Mouse (Mus musculus): ENCODE measurements around the gene Tmem245.
"Not testable (repeated sequence)": the region's sequence is repeated elsewhere in the genome, so short reads cannot be mapped to it uniquely, and the experiment has no call there.

Gene Tmem245

DNA sequence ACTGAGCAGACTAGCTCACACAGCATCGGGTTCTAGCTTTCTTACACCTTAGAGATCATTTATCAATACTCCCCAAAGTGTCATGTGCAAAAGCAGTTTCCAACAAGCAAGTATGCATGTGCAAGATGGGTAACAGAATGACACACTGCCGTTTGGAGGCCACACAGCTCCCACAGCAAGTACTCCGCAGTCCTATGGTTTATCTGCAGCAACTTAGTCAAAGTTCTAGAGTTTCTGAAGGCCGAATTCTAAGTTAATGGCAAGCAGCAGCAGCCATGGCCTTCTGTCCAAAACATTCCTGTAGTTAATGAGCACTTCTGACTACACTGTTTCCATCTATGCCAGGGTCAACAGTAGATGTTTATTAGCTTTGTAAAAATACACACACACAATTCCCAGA is 20.3 kb downstream of the Tmem245 start:
- DNase-seq (ENCODE audit: low read depth, low spot score): no peak

- no peak for DNase-seq (ENCODE audit: low read depth, low spot score)
Observed at GRCm38 (mm10) chr4:56922229-56922628, 25.0 kb downstream of the Tmem245 start.

GRCm38 (mm10) chr4:56915732-56916325 is 31.4 kb downstream of the Tmem245 start:
- no peak for DNase-seq (ENCODE audit: low read depth, low spot score)

- no peak for DNase-seq (ENCODE audit: low read depth, low spot score)
Observed at GRCm38 (mm10) chr4:56914761-56915160, 32.5 kb downstream of the Tmem245 start.

GRCm38 (mm10) chr4:56914338-56914737 is 32.9 kb downstream of the Tmem245 start:
- DNase-seq (ENCODE audit: low read depth, low spot score): no peak

- DNase-seq (ENCODE audit: low read depth, low spot score): no peak
Observed at GRCm38 (mm10) chr4:56912382-56913001, 34.7 kb downstream of the Tmem245 start.

- no peak for DNase-seq (ENCODE audit: low read depth, low spot score)
Observed at GRCm38 (mm10) chr4:56909568-56909967, 37.7 kb downstream of the Tmem245 start.

DNA sequence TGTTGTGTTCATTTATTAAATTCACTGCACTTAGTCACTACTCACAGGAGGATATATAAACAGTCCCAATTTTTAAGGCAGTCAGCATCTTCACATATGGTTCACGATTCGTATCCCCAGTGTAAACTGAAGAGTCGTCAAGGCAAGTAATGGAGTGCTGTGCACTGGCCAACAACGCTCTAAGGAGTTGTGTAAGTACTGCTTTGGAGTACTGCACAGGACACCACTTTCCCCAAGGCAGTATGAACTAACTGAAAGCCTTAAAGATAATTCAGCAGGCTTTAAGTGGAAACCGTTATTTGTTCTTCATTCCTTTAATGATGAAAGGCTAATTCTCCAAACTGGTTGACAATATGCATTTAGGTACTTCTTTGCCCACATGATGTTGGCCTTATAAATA is 39.6 kb downstream of the Tmem245 start:
- no peak for DNase-seq (ENCODE audit: low read depth, low spot score)

DNA sequence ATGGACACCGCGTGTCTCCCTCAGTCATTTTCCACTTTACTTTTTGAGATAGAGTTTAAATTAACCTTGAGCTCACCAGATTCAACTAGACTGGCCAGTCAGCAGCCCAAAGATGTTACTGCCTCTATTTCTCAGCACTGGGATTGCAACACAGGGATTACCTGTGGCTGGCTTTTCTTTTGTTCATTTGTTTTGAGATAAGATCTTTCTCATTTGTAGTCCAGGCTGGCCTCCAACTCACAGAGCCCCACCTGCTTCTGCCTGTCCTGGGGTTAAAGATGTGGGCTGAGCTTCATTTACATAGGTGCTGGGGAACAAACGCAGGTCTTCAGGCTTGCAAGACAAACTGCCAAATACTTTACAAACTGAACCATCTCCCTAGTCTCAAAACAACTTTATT is 40.3 kb downstream of the Tmem245 start:
- DNase-seq (ENCODE audit: low read depth, low spot score): no peak

DNA sequence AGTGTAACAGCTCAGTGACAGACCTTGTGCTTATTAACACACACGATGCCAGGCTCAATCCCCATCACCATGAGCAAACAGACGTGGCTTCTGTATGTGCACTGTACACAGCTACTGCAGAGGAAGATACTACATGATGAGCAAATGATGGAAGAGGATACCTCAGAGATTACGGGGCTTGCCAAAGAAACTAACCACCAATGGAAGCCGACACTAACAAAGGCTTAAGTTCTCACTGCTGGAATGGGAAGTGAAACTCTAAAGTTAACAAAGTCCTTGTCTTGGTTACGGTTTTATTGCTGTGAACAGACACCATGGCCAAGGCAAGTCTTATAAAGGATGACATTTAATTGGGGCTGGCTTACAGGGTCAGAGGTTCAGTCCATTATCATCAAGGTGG is 41.7 kb downstream of the Tmem245 start:
- no peak for DNase-seq (ENCODE audit: low read depth, low spot score)

GRCm38 (mm10) chr4:56901671-56902070 is 45.6 kb downstream of the Tmem245 start:
- DNase-seq (ENCODE audit: low read depth, low spot score): no peak

DNA sequence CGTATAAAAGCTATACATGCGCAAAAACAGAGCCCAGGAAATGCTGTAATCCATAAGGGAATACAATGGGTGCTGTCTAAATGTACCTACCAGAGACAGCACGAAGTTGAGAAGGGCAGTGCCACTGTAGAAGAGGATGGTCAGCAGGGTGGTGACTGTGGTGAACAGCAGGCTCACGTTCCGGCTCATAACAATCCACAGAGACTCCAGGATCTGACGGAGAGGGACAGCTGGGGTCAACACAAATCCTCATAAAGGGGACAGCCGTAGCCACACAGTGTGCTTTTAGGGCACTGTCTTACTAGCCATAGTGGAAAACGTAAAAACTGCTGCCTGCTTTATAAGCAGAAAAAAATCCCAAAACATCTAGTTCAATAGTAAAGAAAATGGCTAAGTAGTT is 48.0 kb downstream of the Tmem245 start:
- no peak for DNase-seq (ENCODE audit: low read depth, low spot score)

DNA sequence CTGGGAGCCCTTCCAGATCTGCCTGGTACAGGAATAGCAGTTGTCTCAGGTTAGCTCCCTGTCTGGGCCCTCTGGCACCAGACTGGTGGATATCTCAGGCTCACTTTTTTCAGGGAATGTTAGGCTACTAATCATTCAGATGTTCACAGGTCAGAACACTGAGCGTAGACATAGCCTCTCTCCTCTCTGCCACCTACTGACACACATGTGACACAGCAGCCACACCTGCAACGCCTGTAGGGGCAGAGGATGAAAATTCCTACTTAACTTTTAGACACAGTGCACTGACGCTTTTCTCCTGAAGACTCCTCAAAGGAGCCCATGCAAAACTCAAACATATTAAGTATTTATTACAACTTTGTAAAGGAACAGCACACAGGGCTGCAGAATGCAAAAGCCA is 49.7 kb downstream of the Tmem245 start:
- DNase-seq (ENCODE audit: low read depth, low spot score): no peak

DNA sequence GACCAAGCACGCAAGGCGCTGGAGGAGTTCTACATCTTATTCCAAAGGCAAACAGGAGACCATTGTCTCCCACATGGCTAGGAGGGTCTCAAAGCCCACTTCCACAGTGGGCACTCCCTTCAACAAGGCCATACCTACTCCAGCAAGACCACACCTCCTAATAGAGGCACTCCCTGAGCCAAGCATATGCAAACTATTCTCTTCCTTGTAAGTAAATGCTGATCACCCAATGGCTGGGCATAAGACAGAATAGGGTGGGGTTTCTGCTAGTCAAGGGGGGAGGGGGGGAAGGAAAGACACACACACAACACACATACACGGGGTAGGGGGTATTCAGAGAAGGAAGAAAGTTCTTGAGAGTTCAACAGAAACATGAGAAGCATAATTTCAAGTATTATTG is 53.0 kb downstream of the Tmem245 start:
- no peak for DNase-seq (ENCODE audit: low read depth, low spot score)

DNA sequence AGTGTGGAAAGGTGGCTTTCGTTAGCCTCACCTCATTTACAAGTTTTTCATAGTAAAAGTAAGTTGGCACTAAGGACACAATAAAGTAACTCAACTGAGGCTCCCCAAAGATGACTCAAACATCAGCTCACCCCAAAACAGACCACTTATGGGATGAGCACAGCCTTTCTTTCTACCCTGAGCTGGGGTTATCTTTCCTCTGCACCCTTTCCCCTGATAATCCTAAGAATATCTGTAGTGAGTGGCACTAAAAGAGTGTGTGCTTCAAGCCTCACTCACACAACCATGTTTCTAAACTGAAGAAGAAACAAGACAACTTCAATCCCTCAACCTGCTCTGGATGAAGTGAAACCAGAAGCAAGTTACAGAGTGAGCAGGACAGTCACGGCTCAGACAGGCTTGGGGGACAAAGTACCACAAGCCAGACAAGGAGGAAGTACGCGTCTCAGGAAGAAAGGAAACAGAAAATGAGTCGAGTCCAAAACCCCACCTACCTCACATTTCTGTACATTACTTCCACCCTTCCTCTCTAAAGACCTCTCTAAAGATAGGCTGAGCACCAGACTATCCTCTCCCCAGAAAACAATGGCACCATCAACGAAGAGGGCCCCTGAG is 54.6 kb downstream of the Tmem245 start:
- no peak for DNase-seq (ENCODE audit: low read depth, low spot score)

DNA sequence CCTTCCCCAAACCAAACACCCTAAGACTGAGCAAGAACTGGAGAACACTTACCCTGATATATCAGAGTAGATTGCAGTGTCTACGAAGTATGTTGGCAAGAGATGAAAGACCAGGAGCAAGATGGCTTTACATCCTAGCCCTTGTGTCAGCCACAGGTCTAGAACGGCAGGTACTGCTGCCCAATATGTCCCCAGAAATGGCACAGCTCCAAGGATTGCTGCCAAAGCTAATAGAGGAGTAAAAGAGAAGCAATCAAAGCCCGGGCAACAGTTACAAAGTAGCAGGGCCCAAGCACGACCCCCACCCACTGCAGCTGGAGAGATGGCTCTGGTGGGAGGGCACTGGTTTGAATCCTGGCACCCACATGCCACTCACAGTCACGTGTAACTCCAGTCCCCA is 58.8 kb downstream of the Tmem245 start:
- DNase-seq (ENCODE audit: low read depth, low spot score): no peak

- DNase-seq (ENCODE audit: low read depth, low spot score): no peak
Observed at GRCm38 (mm10) chr4:56886286-56886979, 60.8 kb downstream of the Tmem245 start.

DNA sequence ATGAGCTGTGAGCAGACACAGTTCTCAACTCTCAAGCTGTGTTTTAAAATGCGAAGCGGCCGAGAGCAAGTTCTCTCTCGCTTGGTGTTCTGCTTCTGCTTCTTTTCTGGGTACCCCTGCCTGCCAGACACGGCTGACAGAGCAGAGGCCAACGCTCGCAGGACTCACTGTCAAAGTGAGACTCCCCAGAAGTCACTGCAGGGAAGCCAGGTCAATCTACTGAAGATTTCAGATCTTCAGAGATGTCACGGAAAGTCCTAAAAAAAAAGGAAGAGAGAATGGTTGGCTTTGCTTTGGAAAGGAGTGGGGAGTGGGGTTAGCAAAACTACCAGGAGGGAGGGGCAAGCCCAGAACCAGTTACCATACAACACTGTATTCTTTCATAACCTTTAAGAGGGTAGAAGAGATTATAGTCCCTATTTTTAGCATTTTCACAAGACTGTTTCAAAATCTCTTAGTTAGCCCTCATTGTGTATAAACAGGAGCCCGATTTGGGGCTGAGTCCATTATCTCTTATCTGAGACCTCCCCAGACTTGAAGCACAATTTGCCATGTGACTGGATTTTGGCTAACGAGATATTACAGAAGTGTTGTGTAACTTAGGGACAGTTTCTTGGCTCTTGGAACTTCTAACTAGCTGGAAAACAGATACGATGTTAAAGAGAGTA is 67.1 kb downstream of the Tmem245 start:
- no peak for DNase-seq (ENCODE audit: low read depth, low spot score)

GRCm38 (mm10) chr4:56878971-56879370 is 68.3 kb downstream of the Tmem245 start:
- DNase-seq (ENCODE audit: low read depth, low spot score): no peak

DNA sequence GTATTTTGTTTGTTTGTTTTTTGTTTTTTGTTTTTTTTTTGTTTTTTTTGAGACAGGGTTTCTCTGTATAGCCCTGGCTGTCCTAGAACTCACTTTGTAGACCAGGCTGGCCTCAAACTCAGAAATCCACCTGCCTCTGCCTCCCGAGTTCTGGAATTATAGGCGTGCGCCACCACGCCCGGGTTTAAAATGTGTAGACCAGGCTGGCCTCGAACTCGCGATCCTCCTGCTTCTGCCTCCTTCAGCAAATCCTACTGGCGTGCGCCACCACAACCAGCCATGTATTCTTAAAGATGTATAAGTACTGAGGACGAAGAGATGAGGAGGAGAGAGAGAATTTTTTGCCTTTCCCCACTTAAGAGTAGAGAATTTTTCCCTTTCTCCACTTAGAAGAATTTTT is 76.7 kb downstream of the Tmem245 start:
- DNase-seq (ENCODE audit: low read depth, low spot score): not testable (repeated sequence)

DNA sequence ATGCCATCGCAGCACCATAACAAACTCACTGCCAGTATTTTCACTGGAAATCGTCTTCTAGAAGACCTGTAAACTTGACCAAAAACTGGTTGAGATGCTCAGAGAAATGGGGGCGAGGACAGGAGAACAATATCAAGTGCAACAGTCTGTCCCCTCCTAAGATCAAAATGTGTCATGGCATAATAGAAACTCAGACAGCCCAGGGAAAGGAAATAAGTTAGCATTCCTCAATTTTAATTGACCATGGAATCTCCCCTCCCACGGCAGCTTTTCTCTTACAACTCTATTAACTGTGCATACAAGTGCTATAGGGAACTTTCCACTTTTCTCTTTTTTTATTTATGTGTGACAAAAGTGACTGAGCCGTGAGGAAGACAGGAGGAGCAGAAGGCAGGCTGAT is 79.5 kb downstream of the Tmem245 start:
- no peak for DNase-seq (ENCODE audit: low read depth, low spot score)

GRCm38 (mm10) chr4:56865971-56866370 is 81.3 kb downstream of the Tmem245 start:
- DNase-seq (ENCODE audit: low read depth, low spot score): no peak
